In the genomic region with DNA sequence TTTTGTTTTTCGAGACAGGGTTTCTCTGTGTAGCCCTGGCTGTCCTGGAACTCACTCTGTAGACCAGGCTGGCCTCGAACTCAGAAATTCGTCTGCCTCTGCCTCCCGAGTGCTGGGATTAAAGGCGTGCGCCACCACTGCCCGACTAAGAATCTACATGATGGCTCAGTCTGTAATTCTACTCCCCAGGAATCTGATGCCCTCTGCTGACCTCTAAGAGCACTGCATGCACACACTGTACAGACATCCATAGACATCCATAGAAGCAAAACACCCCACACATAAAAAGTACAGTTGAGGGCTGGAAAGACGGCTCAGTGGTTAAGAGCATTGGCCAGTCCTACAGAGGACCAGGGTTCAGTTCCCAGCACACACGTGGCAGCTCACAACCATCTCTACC, we compare ENCODE assay signal across 8 mouse cellular contexts.
DNase-seq lines count a peak whose midpoint lies in the region.

No protein-coding gene starts in this region.

- intact Hi-C loops in heart, postnatal 10 days (cut with DNase I): loop anchor here (2.0 kb wide), 1 partner anchor 177 kb away; no protein-coding TSS in a partner anchor

- peak; percentile 81 for DNase-seq in ES-CJ7 (ENCODE audit: low read depth, low spot score)
- peak; percentile 45 for DNase-seq in adrenal gland, postnatal 25 days
- DNase-seq in embryo, embryonic 10 days (ENCODE audit: low spot score): peak; percentile 42
- DNase-seq in heart, postnatal 10 days: peak; percentile 49 to 62
- peak; percentile 44 for DNase-seq in kidney, postnatal 14 days
- DNase-seq in lung, postnatal 10 days: peak; percentile 58
- peak; percentile 18 for DNase-seq in skeletal muscle tissue, adult 2 months (ENCODE audit: low read depth, low spot score)
- DNase-seq in urinary bladder, postnatal 25 days (ENCODE audit: low spot score): peak; percentile 24

Comparison
In these comparisons a context has a peak if more than half of its experiments do, and no peak if none do; other contexts are left out.
1. Peak in every context shown above with its lines: DNase-seq.
2. DNase-seq: peak in every context shown above with its lines; median percentile 81 in ES-CJ7; 58 in lung, postnatal 10 days; 56 in heart, postnatal 10 days; 45 in adrenal gland, postnatal 25 days; 44 in kidney, postnatal 14 days; 42 in embryo, embryonic 10 days; 24 in urinary bladder, postnatal 25 days; 18 in skeletal muscle tissue, adult 2 months.